Mouse (Mus musculus): ENCODE results near the gene Tapbpl. TPM values are rescaled to one million over a fixed set of nuclear protein-coding genes. Genes with fewer than 3 reads are reported as not detected.

The Tapbpl gene
- polyA plus RNA-seq, 1 experiment from 2014 or later: 4.3 TPM

DNA sequence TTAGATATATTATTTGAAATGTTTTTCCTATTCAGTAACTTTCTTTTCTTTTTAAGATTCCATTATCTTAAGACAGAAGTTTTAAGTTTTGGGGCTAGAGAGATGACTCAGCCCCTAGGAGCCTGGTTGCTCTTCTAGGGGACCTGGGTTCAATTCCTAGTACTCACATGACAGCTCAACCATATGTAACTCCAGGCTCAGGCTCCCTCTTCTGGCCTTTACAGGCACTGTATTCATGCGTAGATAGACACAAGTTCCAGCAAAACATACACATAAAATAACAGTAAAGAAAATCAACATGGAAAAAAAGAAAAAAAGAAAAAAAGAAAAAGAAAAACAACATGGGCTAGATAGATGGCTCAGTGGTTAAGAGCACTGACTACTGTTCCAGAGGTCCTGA lies 21.2 kb downstream of the Tapbpl start:
- WGBS: 85% methylated on average over 1 of the region's 1 CpGs
- H3K36me3 ChIP-seq (ENCODE audit: insufficient read depth): no peaks in the 10 kb centered on the region
- no peak for TF ChIP-seq CTCF (IDR thresholded peaks at IDR 0.05; ENCODE audit: low read depth)
- no peak overlapping the region for H3K9ac ChIP-seq
- ATAC-seq (ENCODE audit: insufficient read depth) (no peak), DNase-seq (no peak)
- no peaks in the 10 kb centered on the region for H3K9me3 ChIP-seq (ENCODE audit: low read depth, low read length)
- no peaks in the 10 kb centered on the region for H3K4me1 ChIP-seq (ENCODE audit: insufficient read depth)
- no peak overlapping the region for H3K4me3 ChIP-seq (ENCODE audit: low read depth, low read length)
- H3K4me2 ChIP-seq: no peak overlapping the region
- no peak overlapping the region for H3K27ac ChIP-seq (ENCODE audit: low read depth)
- H3K27me3 ChIP-seq (ENCODE audit: insufficient read depth, low read length): peaks cover 5% of the 10 kb centered on the region

DNA sequence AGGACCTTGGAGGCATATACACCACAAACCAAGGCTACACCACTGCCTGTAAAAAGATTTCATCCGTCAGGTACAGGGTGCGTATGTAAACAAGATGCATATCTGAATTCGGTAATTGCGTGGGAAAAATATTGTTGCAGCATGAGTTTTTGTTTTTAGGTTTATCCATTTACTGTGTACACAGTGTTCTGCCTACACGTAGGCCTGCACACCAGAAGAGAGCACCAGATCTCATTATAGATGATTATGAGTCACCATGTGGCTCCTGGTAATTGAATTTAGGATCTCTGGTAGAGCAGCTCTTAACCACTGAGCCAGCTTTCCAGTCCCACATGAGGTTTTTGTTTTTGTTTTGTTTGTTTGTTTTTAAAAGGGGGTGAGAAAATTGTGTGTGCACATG lies 34.5 kb downstream of the Tapbpl start:
- no peak overlapping the region for H3K9ac ChIP-seq
- H3K27ac ChIP-seq (ENCODE audit: low read depth): no peak overlapping the region
- H3K36me3 ChIP-seq (ENCODE audit: insufficient read depth): peaks cover 23% of the 10 kb centered on the region
- TF ChIP-seq CTCF (IDR thresholded peaks at IDR 0.05; ENCODE audit: low read depth): no peak
- ATAC-seq (ENCODE audit: insufficient read depth) (no peak), DNase-seq (no peak)
- H3K9me3 ChIP-seq (ENCODE audit: low read depth, low read length): no peaks in the 10 kb centered on the region
- no peak overlapping the region for H3K4me3 ChIP-seq (ENCODE audit: low read depth, low read length)
- H3K4me1 ChIP-seq (ENCODE audit: insufficient read depth): 0 out of 2 replicates have a peak, but pooled peaks cover 3% of the 10 kb centered on the region
- H3K27me3 ChIP-seq (ENCODE audit: insufficient read depth, low read length): no peaks in the 10 kb centered on the region
- 76% methylated on average over 5 of the region's 5 CpGs for WGBS
- no peak overlapping the region for H3K4me2 ChIP-seq

GRCm38 (mm10) chr6:125196301-125196700 lies 35.4 kb downstream of the Tapbpl start:
- DNase-seq (no peak), ATAC-seq (ENCODE audit: insufficient read depth) (no peak)
- no peak overlapping the region for H3K27ac ChIP-seq (ENCODE audit: low read depth)
- peaks cover 23% of the 10 kb centered on the region for H3K36me3 ChIP-seq (ENCODE audit: insufficient read depth)
- H3K9ac ChIP-seq: no peak overlapping the region
- no peaks in the 10 kb centered on the region for H3K9me3 ChIP-seq (ENCODE audit: low read depth, low read length)
- no peak overlapping the region for H3K4me3 ChIP-seq (ENCODE audit: low read depth, low read length)
- TF ChIP-seq CTCF (IDR thresholded peaks at IDR 0.05; ENCODE audit: low read depth): no peak
- WGBS: 73% methylated on average over 3 of the region's 3 CpGs
- 0 out of 2 replicates have a peak, but pooled peaks cover 3% of the 10 kb centered on the region for H3K4me1 ChIP-seq (ENCODE audit: insufficient read depth)
- H3K4me2 ChIP-seq: no peak overlapping the region
- no peaks in the 10 kb centered on the region for H3K27me3 ChIP-seq (ENCODE audit: insufficient read depth, low read length)

DNA sequence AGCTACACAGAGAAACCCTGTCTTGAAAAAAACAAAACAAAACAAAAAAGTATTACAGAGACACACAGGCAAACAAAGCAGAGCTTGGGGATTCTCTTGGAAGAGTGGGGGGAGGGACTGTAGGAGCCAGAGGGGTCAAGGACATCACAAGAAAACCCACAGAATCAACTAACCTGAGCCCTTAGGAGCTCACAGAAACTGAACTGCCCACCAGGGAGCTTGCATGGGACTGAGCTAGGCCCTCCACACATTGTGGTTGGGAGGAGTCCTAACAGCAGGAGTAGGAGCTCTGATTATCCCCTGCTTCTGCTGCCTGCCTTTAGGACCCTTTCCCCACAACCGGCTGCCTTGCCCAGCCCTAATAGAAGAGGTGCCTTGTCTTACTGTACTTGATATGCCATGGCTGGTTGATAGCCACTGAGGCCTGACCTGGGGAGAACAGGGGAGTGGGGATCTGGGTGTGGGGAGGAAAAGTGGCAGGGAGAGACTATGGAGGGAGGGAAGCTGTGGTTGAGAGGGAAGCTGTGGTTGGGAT lies 36.1 kb downstream of the Tapbpl start:
- H3K36me3 ChIP-seq (ENCODE audit: insufficient read depth): peaks cover 23% of the 10 kb centered on the region
- 38% methylated on average over 1 of the region's 1 CpGs for WGBS

DNA sequence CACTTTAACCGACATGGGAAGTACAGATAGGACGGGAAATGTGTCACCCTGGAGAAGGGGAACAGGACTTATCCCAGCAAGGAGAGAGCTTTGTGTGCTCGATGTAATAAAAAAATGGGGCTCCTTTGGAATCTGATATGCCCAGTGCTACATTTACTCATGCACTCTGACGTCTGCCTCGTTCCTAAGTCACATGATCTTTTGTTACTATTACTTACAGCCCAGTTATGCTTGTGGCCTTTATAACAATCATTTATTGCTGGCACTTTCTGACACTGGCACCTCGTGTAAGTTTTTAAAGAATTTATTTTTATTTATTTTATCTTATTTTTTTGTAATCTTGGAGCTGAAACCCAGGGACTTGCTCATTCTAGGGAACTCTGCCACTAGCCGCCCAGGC lies 38.3 kb downstream of the Tapbpl start:
- H3K9me3 ChIP-seq (ENCODE audit: low read depth, low read length): no peaks in the 10 kb centered on the region
- H3K27me3 ChIP-seq (ENCODE audit: insufficient read depth, low read length): no peaks in the 10 kb centered on the region
- no peak for TF ChIP-seq CTCF (IDR thresholded peaks at IDR 0.05; ENCODE audit: low read depth)
- H3K4me2 ChIP-seq: peak overlapping the region; percentile 78
- DNase-seq (no peak), ATAC-seq (ENCODE audit: insufficient read depth) (no peak)
- H3K36me3 ChIP-seq (ENCODE audit: insufficient read depth): peaks cover 37% of the 10 kb centered on the region
- peaks cover 6% of the 10 kb centered on the region; the same call in 1 of the 2 replicates for H3K4me1 ChIP-seq (ENCODE audit: insufficient read depth)
- H3K27ac ChIP-seq (ENCODE audit: low read depth): no peak overlapping the region
- H3K4me3 ChIP-seq (ENCODE audit: low read depth, low read length): peak overlapping the region; percentile 71
- 59% methylated on average over 7 of the region's 7 CpGs for WGBS
- H3K9ac ChIP-seq: no peak overlapping the region; the same call in 1 of the 2 replicates

More for the DNA sequence above, 36.1 kb downstream of the Tapbpl start:
- Histone ChIP-seq H3K9me3 (ENCODE audit: low read depth, low read length) (no peaks in the 10 kb centered on the region), H3K4me2 (no peak overlapping the region), H3K4me3 (ENCODE audit: low read depth, low read length) (no peak overlapping the region), H3K9ac (no peak overlapping the region), H3K27ac (ENCODE audit: low read depth) (no peak overlapping the region), H3K27me3 (ENCODE audit: insufficient read depth, low read length) (no peaks in the 10 kb centered on the region), H3K4me1 (ENCODE audit: insufficient read depth) (0 out of 2 replicates have a peak, but pooled peaks cover 3% of the 10 kb centered on the region)
- no peak for DNase-seq
- TF ChIP-seq CTCF (IDR thresholded peaks at IDR 0.05; ENCODE audit: low read depth): no peak
- ATAC-seq (ENCODE audit: insufficient read depth): no peak

GRCm38 (mm10) chr6:125192841-125193240 lies 38.8 kb downstream of the Tapbpl start:
- no peak for TF ChIP-seq CTCF (IDR thresholded peaks at IDR 0.05; ENCODE audit: low read depth)
- ATAC-seq (ENCODE audit: insufficient read depth) (no peak), DNase-seq (no peak)
- H3K9ac ChIP-seq: peak overlapping the region; percentile 84
- no peaks in the 10 kb centered on the region for H3K9me3 ChIP-seq (ENCODE audit: low read depth, low read length)
- H3K27me3 ChIP-seq (ENCODE audit: insufficient read depth, low read length): no peaks in the 10 kb centered on the region
- H3K4me3 ChIP-seq (ENCODE audit: low read depth, low read length): peak overlapping the region; percentile 71
- peak overlapping the region; percentile 78 for H3K4me2 ChIP-seq
- H3K36me3 ChIP-seq (ENCODE audit: insufficient read depth): peaks cover 42% of the 10 kb centered on the region
- 31% methylated on average over 5 of the region's 5 CpGs for WGBS
- H3K27ac ChIP-seq (ENCODE audit: low read depth): peak overlapping the region; percentile 100
- peaks cover 6% of the 10 kb centered on the region; the same call in 1 of the 2 replicates for H3K4me1 ChIP-seq (ENCODE audit: insufficient read depth)

DNA sequence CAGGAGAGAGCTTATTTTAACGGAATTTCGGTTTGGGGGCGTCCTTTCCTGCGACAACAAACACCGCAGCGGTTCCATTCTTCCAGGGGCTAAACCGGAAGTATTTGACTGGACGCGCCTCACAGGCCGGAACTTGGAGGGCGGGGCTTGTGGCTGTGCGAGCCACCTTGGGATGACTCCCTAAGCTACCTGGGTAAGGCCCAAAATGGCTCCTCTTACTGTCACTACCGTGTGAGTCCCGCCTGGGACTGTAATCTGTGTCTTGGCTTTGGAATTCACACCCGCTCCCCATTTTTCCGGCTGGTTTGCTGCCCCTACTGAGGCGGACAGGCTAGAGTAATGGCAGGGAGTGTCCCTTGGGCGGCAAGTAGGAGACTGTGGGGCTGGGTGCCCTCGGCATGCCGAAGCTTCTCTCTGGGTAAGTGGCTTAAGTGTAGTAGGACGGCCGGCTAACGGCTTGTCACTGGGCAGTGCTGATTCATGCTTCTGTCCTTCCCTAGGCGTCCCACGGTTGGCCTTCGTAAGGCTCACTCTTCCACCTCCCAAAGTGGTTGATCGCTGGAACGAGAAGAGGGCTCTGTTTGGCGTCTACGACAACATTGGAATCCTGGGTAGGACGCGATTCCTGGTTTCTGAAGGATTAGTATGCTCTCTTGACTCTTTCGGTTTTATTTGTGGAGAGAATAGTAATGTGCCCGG lies 39.5 kb downstream of the Tapbpl start:
- peaks cover 6% of the 10 kb centered on the region; the same call in 1 of the 2 replicates for H3K4me1 ChIP-seq (ENCODE audit: insufficient read depth)
- peak overlapping the region; percentile 100 for H3K27ac ChIP-seq (ENCODE audit: low read depth)
- peak overlapping the region; percentile 84 for H3K9ac ChIP-seq
- peak overlapping the region; percentile 78 for H3K4me2 ChIP-seq
- peaks cover 49% of the 10 kb centered on the region for H3K36me3 ChIP-seq (ENCODE audit: insufficient read depth)
- H3K4me3 ChIP-seq (ENCODE audit: low read depth, low read length): peak overlapping the region; percentile 71
- H3K27me3 ChIP-seq (ENCODE audit: insufficient read depth, low read length): no peaks in the 10 kb centered on the region
- ATAC-seq (ENCODE audit: insufficient read depth) (peak; percentile 93), DNase-seq (peak; percentile 97)
- TF ChIP-seq CTCF (IDR thresholded peaks at IDR 0.05; ENCODE audit: low read depth): no peak
- H3K9me3 ChIP-seq (ENCODE audit: low read depth, low read length): no peaks in the 10 kb centered on the region
- under 1% methylated on average over 34 of the region's 34 CpGs for WGBS

Data from lung, embryonic 14.5 days (tissue).